Mouse (Mus musculus): Measurements from ENCODE around the gene Plk3.

GRCm38 (mm10) chr4:117094626-117095361 is 39.0 kb downstream of the Plk3 start:
- no peak for TF ChIP-seq TAL1 (IDR thresholded peaks at IDR 0.05; ENCODE audit: low read length)
- TF ChIP-seq GATA1 (IDR thresholded peaks at IDR 0.05; ENCODE audit: low read length), result no peak

Data from erythroblast, embryonic 14.5 days (primary cell).